Mouse (Mus musculus) testis, postnatal 14 days (tissue): ENCODE measurements at regions not wholly inside any gene's neighbourhood (a gene's known extent, or its start where the extent isn't known, plus 50 kb on each side); places are given as distances from the start of the nearest gene placed in this dataset.
A peak's percentile ranks its signal among the peaks of the same experiment; 100 is the strongest.

Experiments
- DNase-seq: peaks from one replicate; pipeline ENCODE4 v3.0.0; 2021; ENCODE audit warnings: low spot score

DNA sequence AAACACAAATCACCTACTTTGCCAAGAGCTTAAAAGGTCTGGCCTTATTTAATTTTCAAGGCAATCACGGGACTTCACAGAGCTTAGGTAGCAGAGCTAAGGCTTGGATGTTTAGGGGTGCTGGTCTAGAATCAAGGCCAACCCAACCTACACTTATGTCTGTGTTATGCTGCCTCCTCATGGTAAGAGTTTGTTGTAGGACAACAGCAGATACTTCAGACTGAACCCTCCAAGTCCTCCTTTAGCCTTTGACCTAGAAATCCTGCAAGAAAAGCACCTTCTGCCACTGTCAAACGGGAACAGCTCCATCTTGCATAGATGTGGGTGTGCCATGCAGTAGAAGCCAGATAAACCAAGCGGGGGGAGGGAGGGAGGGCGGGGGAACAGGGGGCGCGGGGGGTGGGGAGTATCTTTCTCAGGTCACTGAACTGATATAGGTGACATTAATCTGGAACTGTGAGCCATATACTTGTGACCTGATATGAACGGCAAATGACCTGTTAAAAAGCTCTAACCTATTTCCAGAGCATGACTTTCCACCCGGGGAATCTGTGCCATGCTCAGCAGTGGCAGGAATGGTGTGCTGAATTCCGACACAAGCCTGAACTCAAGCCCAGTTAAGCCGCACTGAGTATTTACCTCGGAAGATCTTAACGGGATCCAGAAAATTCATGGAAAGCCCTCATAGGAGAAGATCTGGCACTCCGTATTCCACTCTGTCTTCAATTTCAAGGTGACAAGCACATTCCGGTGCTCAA lies 838.3 kb downstream of the Gsdmc2 start:
- DNase-seq: no peak

DNA sequence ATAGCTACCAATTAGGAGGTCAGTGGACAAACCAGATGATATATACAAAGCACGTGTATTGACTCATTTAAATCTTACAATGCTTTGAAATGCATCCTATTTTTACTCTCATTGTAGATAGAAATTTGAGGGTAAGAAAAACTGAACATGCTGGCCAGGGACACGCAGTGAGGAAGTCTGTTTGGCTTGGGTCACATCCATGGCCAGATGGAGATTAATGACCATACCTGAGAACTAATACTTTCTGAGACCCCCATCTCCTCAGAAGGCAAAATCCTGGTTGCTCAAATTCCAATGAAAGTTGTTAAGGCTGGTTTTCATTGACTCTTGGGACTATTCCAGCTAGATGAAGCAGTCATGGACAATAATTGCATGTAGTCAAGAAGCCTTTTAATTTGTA lies 850.3 kb downstream of the Gsdmc2 start:
- no peak for DNase-seq

DNA sequence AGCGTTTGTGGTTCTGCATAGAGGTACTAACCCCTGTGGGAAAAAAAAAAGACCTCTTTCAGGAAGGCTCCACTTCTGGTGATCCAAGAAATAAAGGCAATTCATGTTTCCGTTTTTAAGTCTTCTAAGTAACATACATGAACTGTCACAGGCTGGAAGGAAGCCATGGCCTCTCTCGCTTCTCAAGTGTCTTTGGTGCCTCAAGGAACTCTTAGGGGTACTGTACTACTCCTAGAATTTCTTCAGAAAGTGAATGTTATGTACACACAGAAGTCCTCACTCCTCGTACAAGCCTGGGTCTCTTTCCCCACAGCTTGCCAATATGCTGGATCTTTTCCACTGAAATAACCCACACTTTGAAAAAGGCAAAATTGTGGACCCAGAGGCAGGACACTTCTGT lies 858.1 kb downstream of the Gsdmc2 start:
- no peak for DNase-seq

DNA sequence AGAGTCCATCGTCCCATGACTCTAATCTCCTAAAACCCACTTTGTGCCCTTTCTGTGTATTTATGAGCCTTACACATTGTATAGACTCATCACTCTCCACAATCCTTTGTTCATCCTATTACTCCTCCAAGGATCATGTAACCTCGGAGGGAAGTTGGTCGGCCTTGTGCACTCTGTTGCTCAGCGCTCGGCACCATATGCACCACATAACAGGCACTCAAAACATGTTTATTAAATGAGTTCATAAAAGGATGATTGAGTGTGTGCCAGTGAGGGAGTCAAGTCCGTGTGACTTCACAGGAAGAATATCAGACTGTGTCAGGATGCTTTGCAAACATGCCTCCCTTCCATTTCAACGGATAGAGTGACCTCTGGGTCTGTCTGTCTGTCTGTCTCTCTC lies 858.8 kb downstream of the Gsdmc2 start:
- DNase-seq: no peak

DNA sequence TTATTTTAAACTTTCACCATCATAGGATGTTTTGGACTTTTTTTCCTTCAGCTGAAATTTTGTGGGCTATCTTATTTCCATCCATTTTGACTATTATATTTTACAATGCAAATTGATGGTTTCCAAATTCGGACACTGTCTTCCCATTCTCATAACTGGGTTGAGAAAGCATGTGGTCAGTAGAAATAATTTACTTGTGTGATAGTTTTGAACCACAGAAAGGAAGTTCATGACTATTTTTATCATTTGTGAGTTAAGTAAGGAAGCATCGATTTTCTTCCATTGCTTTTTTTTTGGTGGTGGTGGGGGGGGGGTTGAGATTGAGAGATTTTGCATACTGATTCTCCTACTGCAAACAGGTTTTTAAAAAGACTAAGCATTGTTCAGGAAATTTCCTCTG lies 874.4 kb downstream of the Gsdmc2 start:
- DNase-seq: no peak

DNA sequence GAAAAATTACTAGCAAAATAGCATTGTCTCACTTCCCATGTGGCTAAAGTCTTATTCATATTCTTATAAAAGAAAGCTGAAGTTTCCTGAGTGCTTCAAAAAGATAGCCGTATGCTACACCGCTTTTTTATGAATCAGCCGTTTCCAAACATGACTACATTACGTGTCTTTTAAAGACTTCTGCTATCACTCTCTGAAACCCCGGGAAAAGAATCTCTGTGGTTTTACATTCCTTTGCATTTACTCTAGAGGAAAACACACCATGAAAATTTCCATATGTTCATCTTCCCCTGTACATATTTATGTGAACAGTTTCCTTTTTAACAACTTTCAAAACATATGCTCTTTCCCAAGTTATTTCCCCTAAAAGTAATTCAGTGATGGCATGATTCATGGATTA lies 882.3 kb downstream of the Gsdmc2 start:
- no peak for DNase-seq

DNA sequence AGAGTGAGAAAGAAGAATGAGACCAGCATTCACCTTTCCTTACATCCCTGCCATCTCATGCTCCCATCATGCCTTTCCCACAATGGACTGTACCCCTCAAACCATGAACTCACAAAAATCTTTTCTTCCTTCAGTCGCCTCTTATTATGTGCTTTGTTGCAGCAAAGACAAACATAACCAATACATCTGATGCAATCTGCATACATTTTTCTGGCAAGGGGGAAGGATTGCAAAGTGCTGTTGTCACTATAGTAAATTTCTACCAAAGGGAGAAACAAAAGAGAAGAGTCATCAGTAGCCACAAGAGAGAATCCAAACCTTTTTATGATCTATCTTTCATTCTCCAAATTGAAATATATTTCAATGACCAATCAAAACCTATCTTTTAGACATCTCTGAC lies 884.4 kb downstream of the Gsdmc2 start:
- DNase-seq: no peak

DNA sequence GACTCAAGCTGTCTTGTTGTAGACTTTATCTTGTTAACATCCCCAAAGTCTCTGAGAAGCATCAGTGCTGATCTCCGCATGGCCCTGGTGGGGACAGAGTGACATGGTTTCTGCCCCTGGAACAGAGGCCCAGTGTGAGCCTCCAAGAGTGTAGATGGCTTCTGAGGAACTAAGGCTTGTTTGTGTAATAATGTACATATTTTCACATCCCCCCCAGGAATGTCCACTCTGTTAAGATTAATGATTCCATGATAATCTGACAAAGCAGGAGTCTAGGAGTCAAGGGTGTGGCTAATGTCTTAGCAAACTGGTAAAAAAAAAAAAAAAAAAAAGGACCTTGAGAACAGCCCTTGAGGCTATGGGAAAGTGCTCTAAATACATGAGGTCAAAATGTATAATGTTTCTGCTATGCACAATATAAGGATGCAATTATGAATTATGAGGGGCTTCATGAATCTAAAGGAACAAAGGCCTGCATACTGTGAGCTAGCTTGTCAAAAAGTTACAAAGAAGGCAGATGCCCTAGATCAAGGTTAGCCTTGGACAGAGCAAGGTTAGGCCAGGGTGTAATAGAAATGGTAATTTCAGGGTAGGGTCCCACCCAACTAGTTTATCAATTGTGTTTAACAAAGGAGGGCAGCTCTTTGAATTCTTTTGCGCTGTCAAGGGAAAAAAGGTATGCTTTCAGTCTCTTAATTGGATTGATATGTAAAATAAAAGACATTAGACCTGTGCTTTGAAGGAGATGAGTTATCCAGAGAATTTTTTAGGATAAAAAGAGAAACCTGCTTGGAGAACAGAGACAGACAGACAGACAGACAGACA lies 886.3 kb downstream of the Gsdmc2 start:
- DNase-seq: no peak

DNA sequence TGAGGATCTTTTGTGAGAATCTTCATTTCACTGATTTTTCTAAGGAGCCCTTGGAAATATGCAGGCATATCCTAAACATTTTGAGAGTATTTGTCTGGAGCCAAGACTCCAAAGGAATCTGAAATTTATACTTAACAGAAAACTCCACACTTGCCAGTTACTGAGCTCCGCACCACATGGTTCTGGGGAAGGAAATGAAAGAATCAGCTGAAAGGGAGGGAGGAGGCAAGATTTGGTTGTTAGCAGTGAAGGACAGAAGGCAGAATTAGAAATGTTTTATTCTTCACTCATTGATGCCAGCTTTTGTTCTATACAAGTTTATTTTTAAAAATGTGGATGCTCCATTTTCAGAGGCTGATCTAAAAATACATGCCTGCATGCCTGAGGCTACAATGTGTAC lies 890.1 kb downstream of the Gsdmc2 start:
- DNase-seq: no peak

DNA sequence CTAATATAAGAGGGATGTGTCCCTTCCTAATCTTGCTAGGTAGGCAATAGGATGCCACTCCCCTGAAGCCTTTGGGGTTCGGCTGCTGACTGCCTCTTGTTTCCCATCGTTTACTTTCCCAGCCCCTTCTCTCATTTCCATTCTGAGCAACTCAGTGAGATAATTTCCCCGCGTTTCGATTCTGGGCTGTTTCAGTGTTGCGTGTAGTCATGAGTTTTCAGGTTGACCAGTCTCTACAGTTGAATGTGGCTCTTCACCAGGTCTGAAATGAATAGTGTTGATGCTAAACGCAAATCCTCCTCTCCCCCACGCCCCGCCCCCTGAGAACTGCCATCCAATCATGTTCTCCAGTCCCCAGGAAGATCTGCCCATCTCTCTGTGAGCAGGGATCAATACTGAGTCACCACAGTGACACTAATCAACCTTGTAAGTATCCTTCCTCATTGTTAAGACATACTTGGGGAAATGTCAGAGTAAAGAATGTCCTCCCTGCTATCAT lies 890.6 kb downstream of the Gsdmc2 start:
- DNase-seq: no peak

DNA sequence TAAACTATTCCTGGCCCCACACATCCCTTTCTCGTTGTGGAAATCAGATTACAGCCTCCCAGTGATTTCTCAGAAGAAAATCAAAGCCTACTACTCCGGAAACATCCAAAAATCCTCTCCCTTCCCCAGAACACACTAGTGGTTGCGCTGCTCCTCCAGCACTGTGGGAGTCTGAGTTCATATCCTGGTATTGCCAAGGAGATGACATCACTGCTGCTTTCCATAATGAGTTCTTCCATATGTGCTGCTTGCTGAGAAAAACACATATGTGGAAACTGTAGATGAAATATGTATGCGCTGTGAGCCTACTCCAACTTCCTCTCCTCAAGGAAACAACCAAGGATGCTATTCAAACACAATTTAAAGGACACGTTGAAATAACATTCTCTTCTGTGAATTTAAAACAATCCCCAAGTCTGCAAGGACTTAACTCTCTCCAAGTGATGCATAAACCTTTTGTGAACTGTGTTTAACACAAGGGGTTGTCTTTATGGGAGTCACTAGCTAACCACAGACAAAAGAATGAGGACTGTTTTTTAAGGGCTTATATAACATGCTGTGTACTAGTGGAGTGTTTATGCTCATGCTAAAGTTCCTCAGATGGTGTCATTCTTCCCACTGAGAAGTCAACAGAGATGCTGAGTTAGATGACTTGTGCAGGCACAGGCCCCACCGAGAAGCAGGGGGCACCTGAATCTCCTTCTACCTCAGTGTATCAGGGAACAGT lies 891.6 kb downstream of the Gsdmc2 start:
- no peak for DNase-seq

DNA sequence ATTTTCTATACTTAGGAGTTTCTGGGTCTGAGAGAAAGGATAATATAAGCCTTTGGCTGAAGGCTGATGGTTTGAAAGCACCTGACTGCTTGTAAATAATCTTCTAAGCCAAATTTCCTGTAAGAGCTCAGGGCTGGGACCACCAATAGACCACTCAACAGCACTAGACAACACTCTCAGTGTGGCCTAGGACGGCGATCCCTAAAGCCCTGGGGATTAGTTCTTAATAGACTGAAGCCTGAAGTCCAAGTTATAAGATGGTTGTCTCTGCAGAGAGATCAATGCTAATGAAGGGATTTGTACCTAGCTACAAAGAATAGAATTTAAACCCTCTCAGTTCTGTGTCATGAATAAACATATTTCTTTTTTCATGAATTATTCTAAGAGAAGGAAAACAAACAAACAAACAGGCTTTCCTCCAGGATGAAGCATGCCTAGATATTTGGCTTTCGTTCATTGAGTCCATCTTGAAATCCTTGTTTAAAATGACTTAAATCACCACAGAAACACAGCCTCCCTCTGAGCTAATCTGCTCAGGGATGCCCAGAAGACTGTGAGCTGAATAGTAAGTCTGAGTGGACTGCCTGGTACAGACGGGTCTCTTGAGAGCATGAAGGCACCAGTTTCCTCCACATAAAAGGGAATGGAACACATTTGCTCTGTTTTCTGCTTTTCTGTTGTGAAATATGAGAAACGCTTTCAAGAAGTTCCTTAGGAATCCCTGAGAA lies 892.3 kb downstream of the Gsdmc2 start:
- no peak for DNase-seq

DNA sequence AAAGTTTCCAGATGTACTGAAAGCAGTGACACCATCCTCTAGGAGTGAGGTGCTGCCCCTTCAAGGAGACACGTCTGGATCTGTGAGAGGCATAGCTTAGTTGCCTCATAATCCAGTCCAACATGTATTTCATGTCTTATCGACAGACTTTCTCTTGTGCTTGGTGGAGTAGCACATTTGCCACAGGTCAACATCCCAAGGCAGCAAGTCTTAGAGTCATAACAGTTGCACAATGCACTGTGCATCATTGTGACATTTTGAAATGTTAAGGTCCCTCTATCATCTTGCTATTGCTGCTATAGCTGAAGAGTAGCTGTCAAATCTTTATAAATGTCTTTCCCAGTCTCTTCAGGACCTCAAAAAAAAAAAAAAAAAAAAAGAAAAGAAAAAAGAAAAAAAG lies 905.6 kb downstream of the Gsdmc2 start:
- DNase-seq: no peak

DNA sequence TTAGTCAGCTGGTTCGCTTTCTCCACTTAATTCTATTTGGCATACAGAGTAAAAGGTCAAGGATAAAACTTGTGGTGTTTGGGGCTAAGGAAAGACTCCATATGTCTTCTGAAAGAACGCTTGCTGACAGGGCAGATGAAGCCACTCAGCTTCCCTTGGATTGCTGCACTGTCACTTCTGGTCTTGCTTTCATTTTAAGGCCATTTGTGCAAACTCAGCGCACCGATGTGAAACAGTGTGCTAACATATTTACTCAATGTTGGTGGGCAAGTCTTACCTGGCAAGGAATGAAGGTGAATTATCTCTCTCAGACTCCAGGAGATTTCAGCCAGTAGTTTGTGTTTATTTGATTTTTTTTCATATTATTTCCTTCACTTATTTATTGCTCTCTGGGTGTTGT lies 907.2 kb downstream of the Gsdmc2 start:
- no peak for DNase-seq

DNA sequence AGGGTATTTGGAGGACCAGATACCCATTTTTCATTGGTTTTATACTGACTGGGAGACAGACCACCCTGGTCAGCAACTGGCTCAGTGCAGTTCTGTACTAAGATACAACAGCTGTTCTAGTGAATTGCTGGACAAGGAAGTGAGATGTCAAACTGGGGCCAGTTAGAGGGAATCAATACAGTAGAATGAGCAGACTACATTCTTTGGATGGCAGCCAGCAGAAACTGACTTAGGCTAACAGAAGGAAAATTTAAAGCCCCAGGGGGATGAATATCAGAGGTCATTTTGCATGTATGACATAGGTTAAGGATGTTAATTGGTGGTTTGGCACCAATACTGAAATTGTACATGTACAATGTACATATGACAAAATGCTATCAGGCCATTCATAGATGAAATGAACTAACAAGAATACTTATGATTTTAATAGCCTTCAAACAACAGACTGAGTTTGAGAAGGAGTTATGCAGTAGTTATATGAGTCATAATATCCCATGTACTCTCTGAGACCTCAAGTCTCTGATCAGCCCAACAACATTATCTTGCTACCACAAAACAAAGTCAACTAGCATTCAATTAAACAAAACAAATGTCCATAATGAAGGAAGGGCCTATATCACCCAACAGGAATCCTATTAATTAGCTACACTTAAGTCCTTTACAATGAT lies 910.3 kb downstream of the Gsdmc2 start:
- DNase-seq: no peak

DNA sequence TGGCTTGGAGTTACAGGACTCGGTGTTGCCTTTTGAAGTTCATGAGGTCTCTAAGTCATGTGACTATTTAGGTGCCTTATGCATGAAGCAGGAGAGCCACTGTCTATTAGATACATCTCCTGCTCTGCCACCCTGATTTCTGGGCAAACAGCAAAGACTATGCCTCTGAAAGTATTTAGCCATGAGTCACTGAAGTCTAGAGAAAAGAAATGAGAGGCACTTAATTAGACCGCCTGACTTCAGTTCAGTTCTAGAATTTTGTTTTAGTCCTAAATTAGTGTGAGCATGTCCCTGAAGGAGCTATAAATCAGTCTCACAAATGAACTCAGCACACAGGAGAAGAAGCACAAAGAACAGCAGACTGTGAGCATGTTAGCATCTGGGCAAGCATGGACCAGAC lies 924.5 kb downstream of the Gsdmc2 start:
- DNase-seq: no peak

DNA sequence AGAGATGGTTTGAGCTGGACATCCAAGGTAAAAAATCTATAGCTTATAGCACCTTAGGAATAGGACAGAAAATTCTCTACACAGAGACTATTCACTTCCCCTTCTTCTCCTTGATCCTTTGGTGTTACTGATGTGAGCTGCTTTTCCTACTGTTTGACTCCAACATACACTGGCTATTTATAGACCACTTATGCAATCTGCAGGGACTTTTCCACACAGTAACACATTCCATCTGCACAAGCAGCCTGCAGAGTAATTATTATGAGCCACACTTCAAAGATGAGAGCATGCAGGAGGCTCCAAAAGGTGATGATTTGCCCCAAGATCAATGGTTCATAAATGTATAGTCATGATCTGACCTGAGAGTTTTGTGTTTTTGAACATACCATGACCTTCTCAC lies 925.7 kb downstream of the Gsdmc2 start:
- DNase-seq: no peak

DNA sequence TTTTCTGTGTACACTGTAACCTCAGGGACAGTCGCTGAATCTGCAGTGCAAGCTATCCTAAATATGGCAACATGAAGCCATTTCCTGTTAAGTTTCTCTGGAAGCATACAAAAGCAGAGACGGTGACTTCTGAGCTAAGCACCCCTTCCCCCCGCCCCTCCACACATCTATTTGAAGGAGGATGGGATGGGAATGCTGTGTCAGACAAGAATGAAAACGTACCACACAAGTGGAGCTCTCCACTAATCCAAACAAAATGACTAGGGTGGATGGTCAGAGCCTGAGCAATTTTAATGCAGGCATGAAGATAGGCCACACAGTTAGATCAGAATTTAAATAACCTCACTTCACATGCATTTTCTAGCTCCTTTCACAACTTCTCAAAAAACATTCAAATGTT lies 936.6 kb downstream of the Gsdmc2 start:
- no peak for DNase-seq

DNA sequence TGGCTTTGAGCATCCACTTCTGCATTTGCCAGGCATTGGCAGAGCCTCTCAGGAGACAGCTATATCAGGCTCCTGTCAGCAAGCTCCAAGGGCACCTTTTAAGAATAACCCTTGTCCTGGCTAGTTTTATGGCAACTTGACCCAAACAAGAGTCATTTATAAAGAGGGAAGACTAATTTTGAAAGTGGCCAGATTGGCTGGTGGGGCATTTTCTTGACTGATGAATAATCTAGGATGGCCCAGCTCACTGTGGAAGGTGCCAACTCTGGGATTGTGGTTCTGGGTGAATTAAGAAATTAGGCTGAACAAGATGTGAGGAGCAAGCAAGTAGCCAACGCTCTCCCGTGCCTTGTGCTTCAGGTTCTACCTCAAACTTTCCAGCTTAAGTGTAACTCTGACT lies 937.8 kb downstream of the Gsdmc2 start:
- no peak for DNase-seq

DNA sequence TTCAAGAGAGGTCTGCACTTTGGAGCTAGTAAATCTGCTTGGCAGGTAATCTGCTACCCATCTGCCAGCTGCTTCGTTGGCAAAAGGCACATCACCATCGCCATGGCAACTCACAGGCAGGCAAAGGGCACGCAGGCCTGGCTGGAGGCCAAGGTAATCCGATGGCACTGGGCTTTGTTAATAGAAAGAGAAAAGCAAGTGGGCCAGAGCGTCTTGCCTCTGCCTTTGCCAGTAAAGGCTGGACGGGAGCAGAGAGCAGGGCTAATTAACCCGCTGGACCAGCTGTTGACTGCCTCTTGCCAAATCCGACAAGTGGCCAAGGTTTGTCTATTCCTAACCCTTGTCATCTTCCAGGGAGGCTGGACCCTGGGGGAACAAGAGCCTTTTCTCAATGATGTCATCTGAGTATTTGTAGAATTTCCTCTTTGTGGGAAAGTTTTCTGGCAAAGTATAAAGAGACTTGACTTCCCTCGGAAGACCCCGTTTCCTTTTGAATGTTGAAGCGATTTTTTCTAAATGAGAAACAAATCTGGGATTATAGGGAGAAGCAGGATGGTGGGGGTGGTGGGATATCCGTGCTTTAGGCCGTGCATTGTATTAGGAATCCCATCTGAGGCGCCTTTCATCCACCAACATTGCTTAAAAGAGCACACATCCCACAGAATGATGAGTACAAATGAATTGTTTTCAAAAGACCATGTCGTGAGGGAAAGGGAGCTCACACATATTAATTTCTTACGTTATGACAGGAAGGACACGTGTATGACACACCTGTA lies 941.7 kb downstream of the Gsdmc2 start:
- DNase-seq: peak; percentile 38

DNA sequence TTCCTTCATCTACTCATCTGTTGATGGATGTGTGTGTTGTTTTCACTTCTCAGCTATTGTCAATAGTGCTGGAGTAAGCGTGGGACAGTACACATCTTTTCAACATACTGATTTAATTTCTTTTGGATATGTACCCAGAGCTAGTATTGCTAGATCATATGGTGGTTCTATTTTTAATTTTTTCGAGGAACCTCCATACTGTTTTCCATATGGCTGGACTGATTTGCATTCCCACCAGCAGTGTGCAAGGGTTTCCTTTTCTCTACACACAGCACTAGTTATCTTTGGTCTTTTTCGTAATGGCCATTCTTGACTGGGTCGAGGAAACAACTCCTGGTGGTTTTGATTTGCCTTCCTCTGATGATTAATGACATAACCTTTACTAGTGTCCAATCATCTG lies 943.0 kb downstream of the Gsdmc2 start:
- DNase-seq: no peak
